Comparison of ENCODE assay signal across 11 mouse cellular contexts in the genomic region with DNA sequence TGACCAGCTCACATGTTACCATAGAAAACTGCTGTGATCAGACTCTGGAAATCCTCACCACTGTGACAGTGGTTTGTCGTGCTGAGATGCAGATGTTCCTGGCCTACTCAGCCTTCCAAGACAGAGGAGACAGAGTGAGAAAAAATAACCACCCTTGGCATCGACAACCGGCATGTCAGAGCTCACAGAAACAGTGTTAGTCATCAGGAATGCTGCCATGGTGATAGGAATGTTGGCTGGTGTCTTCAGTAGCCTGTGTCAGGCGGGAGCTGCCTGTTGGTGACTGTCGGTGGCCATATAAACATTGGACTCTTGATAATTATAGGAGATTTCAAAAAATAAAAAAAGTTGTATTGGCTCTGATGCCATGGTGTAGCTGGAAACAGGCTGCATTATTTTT. TPM values are rescaled to one million over a fixed set of nuclear protein-coding genes. Genes with fewer than 3 reads are reported as not detected.
DNase-seq lines count a peak whose midpoint lies in the region; ATAC-seq lines count a peak whose summit lies in the region.
"Had no signal": no experiment of that assay in that cellular context is flagged by ENCODE, and none has a peak within 500 bp of the region (broad histone marks: within the 10 kb centered on the region; RNA-seq: fewer than 3 reads in every experiment).

No protein-coding gene starts in this region.

- ATAC-seq in hindbrain, embryonic 14.5 days (ENCODE audit: low FRiP score): peak; percentile 59; the same call in 1 of the 2 replicates
- no peak for ATAC-seq in kidney, embryonic 16.5 days (ENCODE audit: low FRiP score, low TSS enrichment)

- 43% methylated on average over 5 of the region's 5 CpGs for WGBS in hindbrain, embryonic 14.5 days
- 55% methylated on average over 5 of the region's 5 CpGs for WGBS in hindbrain, embryonic 10.5 days
- 61% methylated on average over 5 of the region's 5 CpGs for WGBS in kidney, embryonic 16.5 days

- DNase-seq in hindbrain, embryonic 14.5 days (ENCODE audit: low spot score): no peak
- DNase-seq in hindbrain, embryonic 10.5 days (ENCODE audit: low spot score): no peak
- DNase-seq in Muller cell, postnatal 12 days (ENCODE audit: inconsistent ontology term): peak; percentile 82
- peak; percentile 82 for DNase-seq in brain, adult 2 months (ENCODE audit: low read depth, low spot score)
- peak; percentile 23 for DNase-seq in heart, postnatal 25 days (ENCODE audit: low spot score)
- no peak for DNase-seq in urinary bladder, postnatal 10 days (ENCODE audit: low spot score)
- DNase-seq: embryo, embryonic 11 days; kidney, adult 9 months had no signal

- no peak overlapping the region for H3K4me2 ChIP-seq in hindbrain, embryonic 14.5 days (replicated peaks)
- H3K4me2 ChIP-seq in kidney, embryonic 16.5 days (replicated peaks; ENCODE audit: low read depth, low read length): no peak overlapping the region
- H3K4me2 ChIP-seq: limb, embryonic 15.5 days had no signal

- no peaks in the 10 kb centered on the region for H3K9me3 ChIP-seq in hindbrain, embryonic 14.5 days (ENCODE audit: control insufficient read depth, low read length)
- H3K9me3 ChIP-seq in hindbrain, embryonic 10.5 days: no peaks in the 10 kb centered on the region
- H3K9me3 ChIP-seq in kidney, embryonic 16.5 days (ENCODE audit: low read length): no peaks in the 10 kb centered on the region
- H3K9me3 ChIP-seq: limb, embryonic 15.5 days; midbrain, embryonic 10.5 days had no signal

- no peaks in the 10 kb centered on the region for H3K36me3 ChIP-seq in hindbrain, embryonic 14.5 days (replicated peaks; ENCODE audit: control insufficient read depth, insufficient read depth)
- H3K36me3 ChIP-seq in hindbrain, embryonic 10.5 days: no peaks in the 10 kb centered on the region
- H3K36me3 ChIP-seq in kidney, embryonic 16.5 days (ENCODE audit: insufficient read depth, low read length): no peaks in the 10 kb centered on the region
- H3K36me3 ChIP-seq: limb, embryonic 15.5 days; midbrain, embryonic 10.5 days had no signal

- H3K9ac ChIP-seq in hindbrain, embryonic 14.5 days: no peak overlapping the region
- H3K9ac ChIP-seq in kidney, embryonic 16.5 days (replicated peaks; ENCODE audit: low read length): no peak overlapping the region
- H3K9ac ChIP-seq: limb, embryonic 15.5 days had no signal

- no peak overlapping the region for H3K27ac ChIP-seq in hindbrain, embryonic 14.5 days
- no peak overlapping the region for H3K27ac ChIP-seq in hindbrain, embryonic 10.5 days
- H3K27ac ChIP-seq in kidney, embryonic 16.5 days (ENCODE audit: low read length): no peak overlapping the region
- H3K27ac ChIP-seq: limb, embryonic 15.5 days; midbrain, embryonic 10.5 days had no signal

- H3K27me3 ChIP-seq in hindbrain, embryonic 14.5 days (ENCODE audit: control insufficient read depth, insufficient read depth, low read length): no peaks in the 10 kb centered on the region
- H3K27me3 ChIP-seq in hindbrain, embryonic 10.5 days (ENCODE audit: insufficient read depth, poor library complexity, severe bottlenecking): no peaks in the 10 kb centered on the region
- H3K27me3 ChIP-seq in kidney, embryonic 16.5 days (ENCODE audit: insufficient read depth, low read length): no peaks in the 10 kb centered on the region
- H3K27me3 ChIP-seq: limb, embryonic 15.5 days had no signal

- intact Hi-C loops in heart, postnatal 25 days (cut with DNase I): loop anchor here (5.0 kb wide), 1 partner anchor 64 kb away; no protein-coding TSS in a partner anchor

- no peak overlapping the region for H3K4me3 ChIP-seq in hindbrain, embryonic 14.5 days (replicated peaks; ENCODE audit: low read length)
- H3K4me3 ChIP-seq in hindbrain, embryonic 10.5 days: no peak overlapping the region
- H3K4me3 ChIP-seq in kidney, embryonic 16.5 days (ENCODE audit: low read length): no peak overlapping the region
- H3K4me3 ChIP-seq: limb, embryonic 15.5 days; midbrain, embryonic 10.5 days had no signal

- H3K4me1 ChIP-seq in hindbrain, embryonic 14.5 days (replicated peaks; ENCODE audit: control insufficient read depth, insufficient read depth, low read length): no peaks in the 10 kb centered on the region
- peaks cover 11% of the 10 kb centered on the region for H3K4me1 ChIP-seq in hindbrain, embryonic 10.5 days (replicated peaks)
- H3K4me1 ChIP-seq in kidney, embryonic 16.5 days (ENCODE audit: insufficient read depth, low read length): no peaks in the 10 kb centered on the region
- H3K4me1 ChIP-seq: limb, embryonic 15.5 days had no signal

RNA-seq across cellular contexts. Expression of a gene that starts 48.0 kb away (rescaled TPM):
- 38.3 and 45.8 TPM in 2 replicates for polyA plus RNA-seq in hindbrain, embryonic 14.5 days (2014; fragmentation: Nextera tagmentation; extraction: Ambion mirVana)
- 8.1 and 16.0 TPM in 2 replicates for polyA plus RNA-seq in hindbrain, embryonic 10.5 days (2016; fragmentation: Nextera tagmentation; extraction: Ambion mirVana)
- 10 to 100 TPM; 31.7 to 37.9 TPM for total RNA-seq in heart, postnatal 25 days (2021)
- 15.4 and 15.5 TPM in 2 replicates for polyA plus RNA-seq in kidney, embryonic 16.5 days (2015; fragmentation: Nextera tagmentation; extraction: Ambion mirVana)

Comparison
In these comparisons a context has a peak if more than half of its experiments do, and no peak if none do; other contexts are left out.
1. DNase-seq: peak in Muller cell, postnatal 12 days (single experiment), brain, adult 2 months (single experiment) and heart, postnatal 25 days (single experiment); none in hindbrain, embryonic 14.5 days (single experiment), hindbrain, embryonic 10.5 days (single experiment) and urinary bladder, postnatal 10 days (single experiment).